Mouse (Mus musculus) stomach, postnatal 0 days (tissue): Measurements from ENCODE around the gene Gm1113. TPM values are rescaled to one million over a fixed set of nuclear protein-coding genes. Genes with fewer than 3 reads are reported as not detected.

ENCODE experiments used
- ATAC-seq: fragments of 200-750 bp; cut with Nextera tagmentation; 2 replicates; pipeline ENCODE4 v1.8.0; 2017; ENCODE audit not compliant: low FRiP score, low TSS enrichment
- DNase-seq: peaks from one replicate; pipeline ENCODE4 v3.0.0-alpha.2; 2016; ENCODE audit warnings: low spot score
- H3K27ac ChIP-seq: fragments of 300-500 bp; sonication (generic); replicated peaks from 2 replicates; pipeline ENCODE4 v1.5.1; 2014; ENCODE audit warnings: mild to moderate bottlenecking, control low read depth
- H3K27me3 ChIP-seq: fragments of 300-500 bp; sonication (generic); 2 replicates; pipeline ENCODE4 v1.6.1; 2014; ENCODE audit warnings: low read length; ENCODE audit not compliant: control insufficient read depth, insufficient read depth
- H3K36me3 ChIP-seq: fragments of 300-500 bp; sonication (generic); 2 replicates; pipeline ENCODE4 v1.6.1; 2014; ENCODE audit warnings: low read length, mixed read lengths; ENCODE audit not compliant: control insufficient read depth, insufficient read depth
- H3K4me1 ChIP-seq: fragments of 300-500 bp; sonication (generic); replicated peaks from 2 replicates; pipeline ENCODE4 v1.6.1; 2014; ENCODE audit warnings: antibody characterized with exemption; ENCODE audit not compliant: control insufficient read depth, insufficient read depth
- H3K4me2 ChIP-seq: fragments of 300-500 bp; sonication (generic); replicated peaks from 2 replicates; pipeline ENCODE4 v1.6.1; 2014; ENCODE audit warnings: low read depth, mild to moderate bottlenecking, control low read depth, moderate library complexity
- H3K4me3 ChIP-seq: fragments of 300-500 bp; sonication (generic); 2 replicates; pipeline ENCODE4 v1.5.1; 2014; ENCODE audit warnings: low read depth, low read length, control low read depth
- H3K9ac ChIP-seq: fragments of 300-500 bp; sonication (generic); 2 replicates; pipeline ENCODE4 v1.6.1; 2014; ENCODE audit warnings: mild to moderate bottlenecking, low read length, control low read depth, mixed read lengths
- H3K9me3 ChIP-seq: fragments of 300-500 bp; sonication (generic); 2 replicates; pipeline ENCODE4 v1.6.1; 2016; ENCODE audit warnings: low read length; ENCODE audit not compliant: control insufficient read depth
- CTCF ChIP-seq: IDR thresholded peaks from 2 replicates; pipeline ENCODE4 v1.5.1; 2016; ENCODE audit warnings: antibody characterized with exemption, low read depth, mild to moderate bottlenecking, moderate library complexity
- EP300 ChIP-seq: optimal IDR thresholded peaks from 2 replicates; pipeline ENCODE3; 2016; ENCODE audit warnings: antibody characterized with exemption
- WGBS: fragments of 180-500 bp; shearing (Covaris S2); extraction: QIAGEN DNeasy Blood & Tissue Kit; methylation state at CpG from one replicate; pipeline ENCODE4 v1.1.7; 2014; 5-methylcytosine and 5-hydroxymethylcytosine counted together
- polyA plus RNA-seq: library from polyadenylated mRNA; unstranded; fragments of >200 nt; fragmentation: Nextera tagmentation; extraction: Ambion mirVana; gene quantifications from 2 replicates; pipeline ENCODE4 v1.2.1, GENCODE M21; 2015

Gene Gm1113
- not detected in 2 replicates for polyA plus RNA-seq

DNA sequence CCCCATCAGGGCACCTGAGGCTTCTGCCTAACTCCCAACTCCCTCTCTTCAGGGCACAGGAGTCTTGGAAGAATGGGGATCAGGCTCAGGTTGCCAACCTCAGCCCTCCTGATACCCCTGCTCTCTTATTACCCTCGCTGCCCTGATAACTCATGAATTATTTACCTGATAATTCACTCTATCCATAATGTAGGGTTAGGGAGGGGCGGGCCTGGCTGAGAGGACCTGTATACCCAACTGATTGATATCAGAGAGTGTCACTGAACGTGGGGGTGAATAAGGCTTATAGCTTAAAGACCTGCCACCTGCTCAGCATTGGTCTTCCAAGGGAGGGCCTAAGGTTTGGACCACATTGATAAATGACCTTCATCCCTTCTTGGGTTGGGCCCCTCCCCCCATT is at the start of gene Gm1113:
TSS of gene Gm1113 (minus strand) at position 101 of the 400 bp plus-strand sequence.
- TF ChIP-seq CTCF (no peak), EP300 (no peak)
- Histone ChIP-seq H3K9me3 (no peaks in the 10 kb centered on the region), H3K27ac (no peak within 1 kb of the TSS), H3K4me3 (no peak within 1 kb of the TSS), H3K27me3 (no peaks in the 10 kb centered on the region), H3K36me3 (no peaks in the 10 kb centered on the region), H3K4me2 (no peak within 1 kb of the TSS), H3K4me1 (no peaks in the 10 kb centered on the region), H3K9ac (no peak within 1 kb of the TSS)
- 70% methylated on average over 3 of the region's 3 CpGs for WGBS
- DNase-seq (no peak), ATAC-seq (no peak)

DNA sequence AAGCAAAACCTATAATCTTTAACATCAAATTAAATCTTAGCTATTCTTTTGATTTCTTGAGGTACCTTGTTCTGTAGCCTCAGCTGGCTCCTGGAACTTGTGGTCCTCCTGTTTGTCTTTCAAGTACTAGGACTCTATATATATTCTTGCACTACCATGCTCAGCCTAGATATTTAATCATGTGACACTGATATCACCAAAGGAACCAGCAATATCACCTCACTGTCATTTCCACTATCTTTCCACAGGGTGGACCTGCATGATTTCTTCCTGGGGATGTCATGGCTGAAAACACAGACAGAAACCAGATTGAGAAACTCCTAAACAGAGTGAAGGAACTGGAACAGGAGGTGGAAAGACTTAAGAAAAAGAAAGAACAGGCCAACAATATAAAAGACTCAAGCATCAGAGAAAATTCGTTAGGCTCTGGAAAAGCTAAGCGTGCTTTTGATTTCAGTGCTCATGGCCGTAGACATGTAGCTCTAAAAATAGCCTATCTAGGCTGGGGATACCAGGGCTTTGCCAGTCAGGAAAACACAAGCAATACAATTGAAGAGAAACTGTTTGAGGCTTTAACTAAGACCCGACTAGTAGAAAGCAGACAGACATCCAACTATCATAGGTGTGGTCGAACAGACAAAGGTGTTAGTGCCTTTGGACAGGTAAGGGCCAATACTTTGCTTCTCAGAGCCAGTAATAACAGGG is 46.6 kb upstream of the Gm1113 start:
- H3K4me3 ChIP-seq = no peak overlapping the region
- H3K4me1 ChIP-seq = no peaks in the 10 kb centered on the region
- no peaks in the 10 kb centered on the region for H3K9me3 ChIP-seq
- no peaks in the 10 kb centered on the region for H3K36me3 ChIP-seq
- 88% methylated on average over 5 of the region's 5 CpGs for WGBS
- H3K27me3 ChIP-seq = no peaks in the 10 kb centered on the region
- no peak for ATAC-seq
- DNase-seq = no peak
- H3K4me2 ChIP-seq = no peak overlapping the region
- TF ChIP-seq CTCF = no peak
- TF ChIP-seq EP300 = no peak
- no peak overlapping the region for H3K9ac ChIP-seq
- no peak overlapping the region for H3K27ac ChIP-seq

DNA sequence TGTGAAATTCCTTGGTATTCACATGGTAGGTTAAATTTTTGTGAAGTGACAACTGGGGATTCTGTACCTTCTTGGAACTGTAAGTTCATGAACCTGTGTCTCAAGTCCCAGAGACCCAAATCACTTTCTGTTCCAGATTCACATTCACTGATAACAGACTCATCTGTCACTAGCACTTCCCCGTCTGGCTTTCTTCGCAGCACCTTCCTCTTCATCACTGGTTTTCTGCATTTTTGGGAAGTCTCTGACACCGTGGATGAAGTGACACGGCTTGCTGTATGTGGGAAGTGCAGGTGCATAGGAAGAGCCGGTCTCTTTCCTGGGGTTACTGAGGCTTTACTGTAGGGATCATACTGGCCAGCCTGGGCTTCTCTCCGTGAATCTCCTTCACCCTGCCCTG is 43.5 kb upstream of the Gm1113 start:
- 83% methylated on average over 6 of the region's 6 CpGs for WGBS
- DNase-seq (no peak), ATAC-seq (no peak)
- Histone ChIP-seq H3K9me3 (no peaks in the 10 kb centered on the region), H3K4me1 (no peaks in the 10 kb centered on the region; the same call in 1 of the 2 replicates), H3K4me3 (no peak overlapping the region), H3K9ac (no peak overlapping the region), H3K36me3 (no peaks in the 10 kb centered on the region), H3K27me3 (no peaks in the 10 kb centered on the region; the same call in 1 of the 2 replicates), H3K4me2 (no peak overlapping the region), H3K27ac (no peak overlapping the region)
- no peak for TF ChIP-seq CTCF
- TF ChIP-seq EP300 = no peak

DNA sequence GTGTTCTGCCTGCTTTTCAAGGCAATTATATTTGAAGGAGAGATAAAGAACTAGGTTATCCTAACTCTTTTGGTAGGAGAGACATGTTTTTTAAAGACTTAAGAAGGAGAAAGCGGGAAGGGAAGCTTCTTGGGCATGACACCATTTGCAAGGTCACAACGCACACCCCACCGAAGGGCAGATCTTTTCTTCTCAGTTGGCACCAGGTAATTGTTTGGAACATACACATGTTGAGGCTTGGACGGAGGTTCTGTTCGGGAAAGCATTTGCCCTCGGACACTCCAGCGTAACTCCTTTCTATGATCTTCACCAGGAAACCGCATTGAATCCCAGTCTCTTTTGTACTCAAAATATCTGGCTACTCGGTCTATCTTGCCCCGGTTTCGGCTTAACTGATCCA is 43.0 kb upstream of the Gm1113 start:
- Histone ChIP-seq H3K4me3 (no peak overlapping the region), H3K9ac (no peak overlapping the region), H3K4me2 (no peak overlapping the region), H3K36me3 (no peaks in the 10 kb centered on the region), H3K27me3 (no peaks in the 10 kb centered on the region; the same call in 1 of the 2 replicates), H3K9me3 (no peaks in the 10 kb centered on the region), H3K4me1 (no peaks in the 10 kb centered on the region; the same call in 1 of the 2 replicates), H3K27ac (no peak overlapping the region)
- no peak for DNase-seq
- WGBS = 94% methylated on average over 11 of the region's 11 CpGs
- TF ChIP-seq CTCF = no peak
- no peak for TF ChIP-seq EP300
- no peak for ATAC-seq

DNA sequence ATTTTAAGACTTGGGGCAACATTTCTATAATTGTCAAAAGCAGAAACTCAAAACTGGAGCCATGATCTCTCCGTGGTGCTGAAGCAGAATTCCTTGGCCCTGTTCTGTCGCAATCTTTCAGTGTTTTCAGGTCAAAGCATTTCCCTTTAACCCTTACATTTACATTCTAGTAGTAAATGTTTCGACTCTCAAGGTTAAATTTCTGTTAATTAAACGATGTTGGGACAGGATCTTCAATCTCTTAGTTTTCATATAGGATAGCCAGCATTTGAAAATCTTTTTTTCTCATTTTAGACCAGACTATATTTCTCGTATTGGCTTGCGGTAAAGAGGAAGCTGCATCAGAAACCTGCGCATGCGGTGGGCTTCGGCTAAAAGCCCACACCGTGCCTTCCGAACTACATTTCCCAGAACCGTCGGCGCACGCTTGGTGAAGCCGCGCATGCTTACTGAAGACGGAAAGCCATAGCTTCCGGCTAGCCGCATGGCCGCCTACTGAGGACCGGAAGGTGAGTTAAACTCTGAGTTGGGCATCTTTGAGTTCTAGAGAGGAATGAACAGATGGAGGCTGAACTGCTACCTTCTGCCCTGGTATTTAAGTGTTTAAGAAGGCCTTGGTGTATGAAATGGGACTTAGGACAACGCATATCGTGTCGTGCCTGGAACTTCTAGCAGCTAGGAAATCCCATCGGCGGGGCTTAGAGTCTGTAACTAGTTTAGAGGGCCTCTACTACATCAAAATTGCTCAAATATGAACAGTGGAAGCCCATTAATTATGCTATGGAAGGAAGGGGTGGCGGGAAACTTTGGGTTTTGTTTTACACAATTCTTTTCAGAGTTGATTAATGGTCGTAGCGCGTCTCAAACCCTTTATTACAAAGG is 41.2 kb upstream of the Gm1113 start:
- peak overlapping the region; percentile 61 for H3K9ac ChIP-seq
- no peak for TF ChIP-seq CTCF
- TF ChIP-seq EP300 = no peak
- H3K27ac ChIP-seq = 0 out of 2 replicates have a peak overlapping the region, but pooled peaks have one; percentile 26

More for the DNA sequence above, 41.2 kb upstream of the Gm1113 start:
- DNase-seq = peak; percentile 76
- Histone ChIP-seq H3K4me3 (peak overlapping the region; percentile 61), H3K27me3 (no peaks in the 10 kb centered on the region; the same call in 1 of the 2 replicates), H3K36me3 (no peaks in the 10 kb centered on the region), H3K4me1 (no peaks in the 10 kb centered on the region; the same call in 1 of the 2 replicates), H3K9me3 (no peaks in the 10 kb centered on the region), H3K4me2 (peak overlapping the region; percentile 97)
- WGBS = 1% methylated on average over 31 of the region's 31 CpGs
- ATAC-seq = peak; percentile 88
